In genomic region chr2:160646144-160646844, GRCm38 (mm10) we compare ENCODE assay signal across 8 mouse cellular contexts. TPM values are rescaled to one million over a fixed set of nuclear protein-coding genes. Genes with fewer than 3 reads are reported as not detected.
DNase-seq lines count a peak whose midpoint lies in the region; ATAC-seq and TF ChIP-seq lines count a peak whose summit lies in the region.

No protein-coding gene starts in this region.

- no peaks in the 10 kb centered on the region for H3K27me3 ChIP-seq in liver, adult 2 months (ENCODE audit: control insufficient read depth, insufficient read depth, low read length)
- H3K27me3 ChIP-seq in midbrain, postnatal 0 days (ENCODE audit: insufficient read depth, low read length): no peaks in the 10 kb centered on the region

- H3K4me3 ChIP-seq in layer of hippocampus, adult 2 months: peak overlapping the region; percentile 83
- H3K4me3 ChIP-seq in liver, adult 2 months (ENCODE audit: insufficient read depth, low read depth, low read length): peak overlapping the region; percentile 85
- H3K4me3 ChIP-seq in midbrain, postnatal 0 days (ENCODE audit: low read depth, low read length): peak overlapping the region; percentile 99

- H3K79me2 ChIP-seq in liver, adult 2 months (ENCODE audit: control insufficient read depth, insufficient read depth, low read length): peaks cover 13% of the 10 kb centered on the region; the same call in 1 of the 2 replicates

- TF ChIP-seq CTCF in layer of hippocampus, adult 2 months (conservative IDR thresholded peaks at IDR 0.05): no peak
- no peak for TF ChIP-seq CTCF in liver, adult 2 months (IDR thresholded peaks at IDR 0.05; ENCODE audit: low read depth, low read length)
- no peak for TF ChIP-seq CTCF in midbrain, postnatal 0 days (IDR thresholded peaks at IDR 0.05)

- peak overlapping the region; percentile 63 for H3K4me2 ChIP-seq in midbrain, postnatal 0 days (ENCODE audit: low read depth, low read length, poor library complexity, severe bottlenecking)

- H3K9me3 ChIP-seq in midbrain, postnatal 0 days (ENCODE audit: low read length): no peaks in the 10 kb centered on the region

- peaks cover 2% of the 10 kb centered on the region; the same call in 1 of the 2 replicates for H3K36me3 ChIP-seq in liver, adult 2 months (ENCODE audit: control insufficient read depth, insufficient read depth, low read length)
- no peaks in the 10 kb centered on the region for H3K36me3 ChIP-seq in midbrain, postnatal 0 days (ENCODE audit: insufficient read depth, low read length)

- peak overlapping the region; percentile 96 for H3K9ac ChIP-seq in liver, adult 2 months (ENCODE audit: low read depth, low read length)
- H3K9ac ChIP-seq in midbrain, postnatal 0 days (replicated peaks; ENCODE audit: low read length, poor library complexity, severe bottlenecking): peak overlapping the region; percentile 99

- peaks cover 8% of the 10 kb centered on the region; the same call in 1 of the 2 replicates for H3K4me1 ChIP-seq in liver, adult 2 months (ENCODE audit: control insufficient read depth, insufficient read depth, low read length)
- H3K4me1 ChIP-seq in midbrain, postnatal 0 days (ENCODE audit: insufficient read depth, low read length): peaks cover 9% of the 10 kb centered on the region

- no peak for TF ChIP-seq POLR2A in liver, adult 2 months (IDR thresholded peaks at IDR 0.05; ENCODE audit: extremely low read depth, insufficient read depth, low read length)

- ATAC-seq in granulocyte monocyte progenitor cell, adult 5-6 weeks (replicated peaks; ENCODE audit: poor library complexity, severe bottlenecking): peak; percentile 28
- peak; percentile 47 for ATAC-seq in midbrain, postnatal 0 days (ENCODE audit: low FRiP score)

- H3K27ac ChIP-seq in layer of hippocampus, adult 2 months: peak overlapping the region; percentile 99
- H3K27ac ChIP-seq in liver, adult 2 months (replicated peaks; ENCODE audit: insufficient read depth, low read depth, low read length): peak overlapping the region; percentile 89
- peak overlapping the region; percentile 97 for H3K27ac ChIP-seq in midbrain, postnatal 0 days (ENCODE audit: low read depth, low read length)

- under 1% methylated on average over 76 of the region's 76 CpGs for WGBS in liver, adult 2 months
- under 1% methylated on average over 72 of the region's 76 CpGs for WGBS in midbrain, postnatal 0 days

- DNase-seq in layer of hippocampus, adult 2 months (ENCODE audit: low spot score in 2 of 2): peak in 1 of 2 experiments; percentile 23
- no peak for DNase-seq in layer of hippocampus, adult 9-11 months
- DNase-seq in embryo, embryonic 10 days (ENCODE audit: low spot score): peak; percentile 37
- peak; percentile 34 for DNase-seq in kidney, adult 11 months
- no peak for DNase-seq in liver, adult 2 months (ENCODE audit: extremely low read depth, low read depth, low spot score)
- DNase-seq in midbrain, postnatal 0 days (ENCODE audit: low spot score): peak; percentile 10
- DNase-seq in spleen, postnatal 4 days (ENCODE audit: low spot score in 2 of 2): peak; percentile 60 to 82

RNA-seq across cellular contexts. Expression of gene Top1, which starts 0.6 kb away (rescaled TPM):
- total RNA-seq in layer of hippocampus, adult 2 months (2021): 10 to 100 TPM; 79.4 to 83.9 TPM
- total RNA-seq in granulocyte monocyte progenitor cell, adult 5-6 weeks (2014; fragmentation: Nextera tagmentation): 85.0 and 98.9 TPM in 2 replicates
- 154 and 157 TPM in 2 replicates for total RNA-seq in granulocyte monocyte progenitor cell, adult 5-6 weeks (2017)
- 20.1 and 26.1 TPM in 2 replicates for total RNA-seq in liver, adult 2 months (2014; rRNA removed)
- 6.0 and 6.2 TPM in 2 replicates for polyA plus RNA-seq in liver, adult 2 months (2012; rRNA removed)
- 31.1 and 51.0 TPM in 2 replicates for total RNA-seq in midbrain, postnatal 0 days (2014; rRNA removed)
- polyA plus RNA-seq in midbrain, postnatal 0 days (2015; fragmentation: Nextera tagmentation; extraction: Ambion mirVana): 43.3 and 52.2 TPM in 2 replicates

Comparison
In these comparisons a context has a peak if more than half of its experiments do, and no peak if none do; other contexts are left out.
1. DNase-seq: peak in embryo, embryonic 10 days (single experiment), kidney, adult 11 months (single experiment), midbrain, postnatal 0 days (single experiment) and spleen, postnatal 4 days (2 of 2); none in layer of hippocampus, adult 9-11 months (single experiment) and liver, adult 2 months (single experiment).
2. Peak in every context shown above with its lines, with median percentiles within 50 percentile points of each other: H3K27ac ChIP-seq and H3K4me3 ChIP-seq.